Mouse (Mus musculus) cerebellum, postnatal 4 days (tissue): ENCODE results near the gene Scn10a.

Experiments
- DNase-seq, 2 experiments: peaks; one replicate each; pipeline ENCODE4 v3.0.0; 2022; ENCODE audit warnings: low spot score in 2 of 2, mixed read lengths in 1 of 2

Scn10a gene

DNA sequence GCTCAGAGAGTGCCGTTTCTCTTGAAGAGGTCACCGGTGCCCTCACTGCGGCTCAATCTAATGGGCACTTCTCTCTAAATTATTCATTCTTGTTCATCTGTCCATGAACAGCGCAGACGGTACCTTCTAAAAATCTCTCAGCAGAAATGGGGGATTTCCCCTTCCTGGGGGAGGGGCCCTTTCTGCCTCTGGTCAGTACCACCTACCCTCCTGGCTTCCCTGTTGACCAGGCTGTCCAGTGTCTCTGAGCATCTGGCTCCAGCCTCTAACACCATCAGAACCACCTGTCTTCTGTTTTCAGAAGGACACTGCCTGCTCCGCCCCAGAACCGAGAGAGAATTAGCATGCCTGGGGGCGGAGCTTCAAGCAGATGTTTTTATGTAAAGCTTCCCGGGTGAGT lies 143.4 kb downstream of the Scn10a start:
- DNase-seq, result no peak

DNA sequence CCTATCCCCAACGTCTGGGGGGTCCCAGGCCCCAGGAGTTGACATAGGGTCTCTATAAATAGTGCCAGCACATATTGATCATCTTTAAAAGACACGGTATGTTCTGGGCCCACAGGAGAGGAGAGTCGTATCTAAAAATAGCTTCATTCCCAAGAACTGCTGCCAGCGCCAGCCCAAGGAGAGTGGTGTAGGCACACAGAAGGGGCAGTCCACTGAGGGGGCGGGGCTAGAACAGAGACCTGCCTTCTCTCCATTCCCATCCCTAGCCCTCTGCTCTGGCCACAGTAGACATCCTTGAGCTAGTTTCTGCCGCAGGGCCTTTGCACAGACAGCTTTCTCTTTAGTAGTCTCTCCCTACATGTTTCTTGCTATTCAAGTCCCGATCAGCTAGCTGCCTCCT lies 144.8 kb downstream of the Scn10a start:
- DNase-seq, result no peak

DNA sequence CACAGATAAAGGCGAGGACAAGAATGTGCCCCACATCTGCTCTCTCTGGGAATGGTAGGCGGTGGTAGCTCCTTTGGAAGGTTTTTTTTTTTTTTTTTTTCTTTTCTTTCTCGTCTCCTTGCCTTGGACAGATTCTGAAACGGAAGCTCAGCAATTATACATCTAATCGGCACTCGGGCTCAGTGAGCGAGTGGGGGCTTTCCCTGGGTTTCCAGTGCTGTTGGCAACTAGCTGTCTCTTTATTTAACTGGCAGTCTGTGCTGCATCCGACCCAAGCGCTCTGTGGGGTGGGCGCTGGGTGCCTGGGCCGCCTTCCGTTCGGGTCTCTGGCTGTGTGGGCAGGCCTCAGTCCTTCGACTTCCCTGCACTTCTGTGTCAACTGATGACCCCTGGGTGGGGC lies 146.1 kb downstream of the Scn10a start:
- no peak for DNase-seq

DNA sequence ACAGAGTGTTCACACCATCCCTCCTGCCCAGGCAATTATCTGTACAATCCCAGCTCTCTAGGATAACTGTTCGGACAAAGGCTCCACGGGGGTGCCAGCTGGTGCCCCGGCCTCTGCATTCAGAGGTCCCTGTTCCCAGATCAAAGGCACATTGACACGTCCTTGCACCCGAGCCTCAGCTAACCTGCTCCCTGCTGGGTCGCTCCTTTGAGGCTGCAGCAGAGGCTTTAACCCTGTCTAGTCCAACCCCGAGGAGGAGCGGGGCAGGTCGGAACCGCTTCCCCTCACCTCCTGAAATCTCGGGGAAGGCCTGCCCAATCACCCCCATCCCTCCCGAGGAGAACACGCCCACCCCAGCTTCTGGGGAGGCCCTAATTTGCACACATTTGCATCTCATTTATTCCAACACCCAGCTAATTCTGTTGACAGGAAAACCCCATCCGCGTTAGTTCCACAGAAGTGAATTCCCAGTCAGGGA lies 147.7 kb downstream of the Scn10a start:
- no peak for DNase-seq

DNA sequence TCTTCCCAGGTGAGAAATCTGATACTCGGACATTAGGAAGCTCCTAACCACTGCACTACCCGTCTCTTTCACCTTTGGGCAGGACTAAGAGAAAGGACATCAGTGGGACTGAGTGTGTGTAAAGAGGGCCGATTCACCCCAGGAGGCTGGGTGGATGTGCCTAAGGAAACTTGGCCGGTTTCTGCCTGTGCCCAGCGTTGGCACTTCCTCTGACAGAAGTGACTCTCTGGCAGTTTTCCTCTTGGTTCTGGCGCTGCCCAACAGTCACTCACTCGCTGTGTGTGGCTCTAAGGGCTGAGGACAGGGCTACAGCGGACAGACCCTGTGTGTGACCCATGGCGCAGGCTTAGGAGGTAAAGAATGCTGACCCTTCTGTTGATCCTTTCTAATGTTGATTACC lies 148.5 kb downstream of the Scn10a start:
- DNase-seq, result peak in 1 of 2 experiments; percentile 47

GRCm38 (mm10) chr9:119568732-119569131 lies 150.4 kb downstream of the Scn10a start:
- no peak for DNase-seq

DNA sequence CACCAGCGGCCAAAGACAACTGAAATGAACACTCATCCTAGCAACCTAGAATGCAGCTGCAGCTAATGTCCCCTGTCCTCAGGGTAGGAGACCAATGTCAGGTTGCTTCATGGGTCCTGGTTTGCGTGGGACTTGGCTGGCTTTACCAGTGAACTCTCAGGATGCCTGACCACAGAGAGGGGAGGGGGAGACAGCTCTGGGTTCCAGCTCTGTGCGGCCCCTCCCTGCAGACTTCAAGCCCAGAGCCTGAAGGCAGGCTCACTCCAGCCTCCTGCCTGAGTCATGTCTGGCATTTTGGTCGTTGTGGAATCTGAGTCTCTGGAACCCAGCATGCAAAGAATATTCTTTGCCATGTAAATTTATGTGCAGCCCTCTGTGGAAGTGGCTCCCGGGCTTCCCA lies 151.3 kb downstream of the Scn10a start:
- DNase-seq, result no peak

DNA sequence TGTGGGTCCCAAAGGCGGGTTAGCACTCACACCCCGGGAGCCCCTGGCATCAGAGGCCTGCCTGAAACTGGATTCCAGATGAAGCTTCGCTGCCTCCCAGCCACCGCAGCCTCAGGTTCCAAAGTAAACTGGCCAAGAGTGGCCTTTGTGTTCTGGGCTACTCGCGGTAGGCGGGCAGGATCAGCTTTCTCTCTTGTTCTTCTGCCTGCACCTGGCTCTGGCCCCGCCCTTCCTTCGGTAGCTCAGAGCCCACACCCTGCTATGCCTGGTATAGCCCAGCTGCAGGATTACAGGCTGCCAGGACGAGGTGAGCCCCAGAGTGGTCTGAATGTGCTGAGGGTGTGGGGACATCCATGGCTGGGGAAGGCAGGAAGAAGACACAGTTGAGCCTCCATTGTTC lies 152.9 kb downstream of the Scn10a start:
- DNase-seq, result no peak

DNA sequence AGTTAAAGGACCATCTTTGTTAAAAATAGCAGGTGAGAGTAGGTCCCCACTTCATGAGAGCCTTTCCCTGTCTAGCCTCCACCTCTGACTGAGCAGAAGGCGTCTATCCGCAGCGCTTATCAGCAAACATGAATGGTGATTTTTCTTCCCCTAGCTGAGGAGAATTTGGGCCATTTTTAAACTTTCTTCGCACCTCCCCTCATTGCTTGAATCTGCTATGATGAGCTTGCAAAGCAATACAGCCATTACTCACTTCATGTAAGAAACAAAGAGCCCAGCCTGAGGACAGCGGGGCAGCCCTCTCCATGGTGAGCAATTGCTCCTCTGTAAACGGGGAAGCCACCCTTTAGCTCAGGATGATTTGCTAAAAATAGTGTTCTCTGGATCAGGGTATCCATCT lies 154.3 kb downstream of the Scn10a start:
- DNase-seq, result no peak

GRCm38 (mm10) chr9:119563617-119564016 lies 155.5 kb downstream of the Scn10a start:
- DNase-seq, result peak in 1 of 2 experiments; percentile 32

GRCm38 (mm10) chr9:119562256-119562655 lies 156.9 kb downstream of the Scn10a start:
- no peak for DNase-seq

GRCm38 (mm10) chr9:119561746-119562145 lies 157.4 kb downstream of the Scn10a start:
- DNase-seq, result no peak

DNA sequence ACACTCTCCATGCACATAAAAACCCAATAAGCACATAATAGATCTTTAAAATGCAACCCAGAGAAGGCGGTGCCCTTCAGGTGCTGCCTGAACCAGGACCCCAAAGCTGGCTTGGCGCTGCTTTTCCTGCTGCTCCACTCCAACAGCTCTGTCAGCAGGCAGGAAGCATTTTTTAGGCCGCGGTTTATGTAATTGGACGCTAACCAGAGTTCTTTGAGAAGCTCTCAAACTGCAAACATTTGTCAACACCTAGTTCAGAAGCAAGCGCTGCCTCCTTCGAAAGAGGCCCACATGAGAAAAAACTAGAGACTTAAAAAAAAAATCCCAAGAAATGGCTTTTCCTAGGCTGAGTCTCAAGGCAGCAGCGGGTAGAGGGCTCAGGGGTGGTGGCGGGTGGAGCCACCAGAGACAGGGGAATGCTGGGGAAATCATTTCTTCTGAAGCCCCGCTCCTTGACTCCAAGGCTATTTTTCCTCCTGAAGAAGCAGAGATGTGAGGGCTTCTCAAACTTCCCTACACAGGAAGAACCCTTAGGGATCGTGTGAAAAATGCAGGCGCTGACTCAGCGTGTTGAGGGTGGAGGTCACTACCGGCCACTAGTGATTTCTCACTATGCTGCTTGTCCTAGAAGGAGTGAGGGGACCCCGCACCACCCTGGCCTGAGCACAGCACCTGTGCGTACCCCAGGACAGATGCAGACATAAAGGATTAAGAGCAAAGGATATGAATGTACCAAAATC lies 159.4 kb downstream of the Scn10a start:
- no peak for DNase-seq
